Mouse (Mus musculus) testis, postnatal 14 days (tissue): Measurements from ENCODE around the gene Nup188.

Source experiments
- DNase-seq: peaks from one replicate; pipeline ENCODE4 v3.0.0; 2021; ENCODE audit warnings: low spot score

Nup188 gene

GRCm38 (mm10) chr2:30286192-30287026, at the start of gene Nup188, which contains the start of gene Dolk:
Gene Nup188, plus strand, starts transcription at chr2:30286397.
Gene Dolk, minus strand, starts transcription at chr2:30286334.
- DNase-seq = peak; percentile 98

- peak; percentile 43 for DNase-seq
These were observed 49.6 kb upstream of the Nup188 start for GRCm38 (mm10) chr2:30236426-30237198.

GRCm38 (mm10) chr2:30237199-30237880, 48.9 kb upstream of the Nup188 start, which contains the start of gene Lrrc8a:
Gene Lrrc8a, plus strand, starts transcription at chr2:30237715.
- peak; percentile 99 for DNase-seq

GRCm38 (mm10) chr2:30237881-30238280, 48.3 kb upstream of the Nup188 start:
- DNase-seq = peak; percentile 88

- no peak for DNase-seq
These were observed 47.2 kb upstream of the Nup188 start for GRCm38 (mm10) chr2:30238906-30239465.

GRCm38 (mm10) chr2:30239777-30240176, 46.4 kb upstream of the Nup188 start:
- DNase-seq = peak; percentile 62

GRCm38 (mm10) chr2:30240267-30240666, 45.9 kb upstream of the Nup188 start, which contains the start of gene Gm28035:
Gene Gm28035, plus strand, starts transcription at chr2:30240567.
- no peak for DNase-seq

- no peak for DNase-seq
These were observed 43.7 kb upstream of the Nup188 start for GRCm38 (mm10) chr2:30242509-30242908.

- no peak for DNase-seq
These were observed 42.8 kb upstream of the Nup188 start for GRCm38 (mm10) chr2:30243391-30243790.

GRCm38 (mm10) chr2:30244595-30245178, 41.5 kb upstream of the Nup188 start:
- DNase-seq = no peak

GRCm38 (mm10) chr2:30247036-30247435, 39.2 kb upstream of the Nup188 start:
- DNase-seq = no peak

GRCm38 (mm10) chr2:30247681-30248080, 38.5 kb upstream of the Nup188 start:
- no peak for DNase-seq

GRCm38 (mm10) chr2:30249182-30249581, 37.0 kb upstream of the Nup188 start:
- no peak for DNase-seq

- DNase-seq = no peak
These were observed 35.8 kb upstream of the Nup188 start for GRCm38 (mm10) chr2:30250166-30251128.

GRCm38 (mm10) chr2:30251417-30252104, 34.6 kb upstream of the Nup188 start:
- peak; percentile 68 for DNase-seq

- DNase-seq = no peak
These were observed 33.7 kb upstream of the Nup188 start for GRCm38 (mm10) chr2:30252521-30252920.

GRCm38 (mm10) chr2:30253809-30254208, 32.4 kb upstream of the Nup188 start:
- no peak for DNase-seq

GRCm38 (mm10) chr2:30255631-30256395, 30.4 kb upstream of the Nup188 start:
- DNase-seq = no peak
